Mouse (Mus musculus) ES-Bruce4 (cell line): Measurements from ENCODE around the gene Pfkm.

Experiments
- CTCF ChIP-seq: IDR thresholded peaks from one replicate; pipeline ENCODE4 v1.8.1; 2011; ENCODE audit warnings: low read depth, low read length
- EP300 ChIP-seq: IDR thresholded peaks from 2 replicates; pipeline ENCODE4 v1.6.1; 2011; ENCODE audit warnings: low read depth, low read length; ENCODE audit not compliant: insufficient read depth
- POLR2A ChIP-seq: IDR thresholded peaks from one replicate; pipeline ENCODE4 v1.8.1; 2011; ENCODE audit warnings: low read length; ENCODE audit not compliant: insufficient read depth

DNA sequence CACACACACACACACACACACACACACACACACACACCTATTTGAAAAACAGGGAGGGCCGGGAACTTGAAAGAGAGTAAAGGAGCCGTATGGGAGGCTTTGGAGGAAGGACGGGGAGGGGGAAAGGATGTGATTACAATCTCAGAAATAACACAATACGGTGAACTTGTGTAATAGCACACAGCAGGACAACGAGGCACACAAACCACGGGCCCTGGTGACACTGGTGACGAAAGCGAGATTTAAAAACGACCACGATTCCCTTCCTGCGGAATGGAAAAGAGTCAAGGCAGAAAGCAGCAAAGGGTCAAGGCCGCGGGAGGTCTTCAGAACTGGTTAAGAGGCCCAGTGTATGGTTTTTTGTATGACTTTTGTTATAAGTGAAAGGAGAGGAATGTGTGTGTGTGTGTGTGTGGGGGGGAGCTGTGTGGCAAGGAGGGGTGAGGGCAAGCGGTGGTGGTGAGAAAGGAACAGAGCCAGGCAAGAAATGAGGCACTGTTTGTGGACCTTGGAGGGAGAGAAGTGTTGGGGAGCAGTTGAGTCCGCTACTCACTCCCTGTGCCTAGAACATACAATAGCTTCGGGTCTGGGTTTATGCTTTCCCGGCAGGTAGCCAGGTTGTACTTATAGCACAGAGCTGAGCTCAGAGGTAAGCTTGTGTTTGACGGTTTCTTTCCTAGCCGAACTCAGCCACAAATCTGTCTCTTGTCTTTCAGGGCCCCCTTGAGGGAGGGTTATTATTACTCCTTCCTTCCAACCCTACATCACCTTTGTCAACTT, 68.8 kb downstream of the Pfkm start:
- TF ChIP-seq CTCF, result no peak
- TF ChIP-seq POLR2A, result no peak
- no peak for TF ChIP-seq EP300
